Mouse (Mus musculus) limb, embryonic 14.5 days (tissue): Measurements from ENCODE around the gene Itga5. TPM values are rescaled to one million over a fixed set of nuclear protein-coding genes. Genes with fewer than 3 reads are reported as not detected.

Experiments used
- ATAC-seq: fragments of 200-750 bp; cut with Nextera tagmentation; 2 replicates; pipeline ENCODE4 v1.8.0; 2017; ENCODE audit warnings: low read depth, moderate number of reproducible peaks, moderate TSS enrichment; ENCODE audit not compliant: low FRiP score
- DNase-seq: peaks from one replicate; pipeline ENCODE4 v3.0.0-alpha.2; 2015; ENCODE audit warnings: low spot score
- H3K27ac ChIP-seq: fragments of 300-500 bp; sonication (generic); replicated peaks from 2 replicates; pipeline ENCODE4 v1.5.1; 2014; ENCODE audit warnings: low read depth, mild to moderate bottlenecking, low read length, moderate library complexity, mixed read lengths
- H3K27me3 ChIP-seq: fragments of 300-500 bp; sonication (generic); 2 replicates; pipeline ENCODE4 v1.6.1; 2014; ENCODE audit warnings: low read length, mixed read lengths; ENCODE audit not compliant: control insufficient read depth, insufficient read depth
- H3K36me3 ChIP-seq: fragments of 300-500 bp; sonication (generic); 2 replicates; pipeline ENCODE4 v1.6.1; 2014; ENCODE audit warnings: mild to moderate bottlenecking, low read length, moderate library complexity, mixed read lengths; ENCODE audit not compliant: control insufficient read depth, insufficient read depth
- H3K4me1 ChIP-seq: fragments of 300-500 bp; sonication (generic); 2 replicates; pipeline ENCODE4 v1.6.1; 2014; ENCODE audit warnings: antibody characterized with exemption, low read length, mixed read lengths; ENCODE audit not compliant: control insufficient read depth, insufficient read depth
- H3K4me2 ChIP-seq: fragments of 300-500 bp; sonication (generic); replicated peaks from 2 replicates; pipeline ENCODE4 v1.6.1; 2014; ENCODE audit warnings: low read depth, mild to moderate bottlenecking, low read length, moderate library complexity; ENCODE audit not compliant: severe bottlenecking
- H3K4me3 ChIP-seq: fragments of 300-500 bp; sonication (generic); replicated peaks from 2 replicates; pipeline ENCODE4 v1.5.1; 2014; ENCODE audit warnings: low read length
- H3K9ac ChIP-seq: fragments of 300-500 bp; sonication (generic); 2 replicates; pipeline ENCODE4 v1.6.1; 2014; ENCODE audit warnings: mild to moderate bottlenecking, low read depth, low read length, moderate library complexity; ENCODE audit not compliant: severe bottlenecking
- H3K9me3 ChIP-seq: fragments of 300-500 bp; sonication (generic); 2 replicates; pipeline ENCODE4 v1.6.1; 2016; ENCODE audit warnings: low read length; ENCODE audit not compliant: control insufficient read depth
- POLR2A ChIP-seq: fragments of 200-500 bp; IDR thresholded peaks from 2 replicates; pipeline ENCODE4 v1.8.0; 2012; ENCODE audit warnings: inconsistent platforms, mild to moderate bottlenecking, moderate library complexity, borderline replicate concordance; ENCODE audit not compliant: insufficient read depth, insufficient read length; ENCODE audit errors: extremely low read depth
- WGBS: fragments of 180-500 bp; shearing (Covaris S2); extraction: QIAGEN DNeasy Blood & Tissue Kit; methylation state at CpG from one replicate; pipeline ENCODE4 v1.1.7; 2014; 5-methylcytosine and 5-hydroxymethylcytosine counted together
- polyA plus RNA-seq, 2 experiments: library from polyadenylated mRNA; depleted of rRNA in 1 of 2; stranded (reverse) in 1 of 2; unstranded in 1 of 2; fragments of >200 nt; fragmentation: Nextera tagmentation in 1 of 2; extraction: Ambion mirVana in 1 of 2; gene quantifications; 2 replicates each; pipeline versions ENCODE4 v1.2.1 to v1.2.3; 2012 to 2014

The Itga5 gene
- polyA plus RNA-seq, 2 experiments: 63.4 to 71.2 TPM

DNA sequence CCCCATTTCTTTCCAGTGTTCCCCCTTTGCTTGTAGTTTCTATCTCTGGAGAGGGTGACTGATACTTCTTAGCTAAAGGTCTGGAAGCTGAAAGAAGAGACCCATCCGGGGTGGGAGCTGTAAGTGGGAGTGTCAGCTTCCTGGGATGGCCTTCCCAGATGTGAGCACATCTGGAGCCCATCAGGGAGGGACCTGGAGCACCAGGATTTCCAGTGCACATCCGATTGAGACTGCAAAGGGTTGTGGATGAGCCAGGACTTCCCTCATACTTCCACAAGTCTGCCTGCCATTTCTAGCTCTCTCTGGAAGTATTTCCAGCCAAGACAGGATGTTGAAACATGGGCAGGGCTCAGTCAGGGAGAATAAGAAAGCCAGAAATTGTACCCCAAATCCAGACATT, 4.6 kb upstream of the Itga5 start:
- Histone ChIP-seq H3K9ac (no peak overlapping the region), H3K4me2 (no peak overlapping the region), H3K36me3 (no peaks in the 10 kb centered on the region), H3K4me1 (peaks cover 23% of the 10 kb centered on the region), H3K27ac (peak overlapping the region; percentile 21; the same call in 1 of the 2 replicates), H3K4me3 (no peak overlapping the region), H3K9me3 (no peaks in the 10 kb centered on the region), H3K27me3 (no peaks in the 10 kb centered on the region)
- 10% methylated on average over 2 of the region's 2 CpGs for WGBS
- ATAC-seq (peak; percentile 34; the same call in 1 of the 2 replicates), DNase-seq (peak; percentile 63)
- no peak for TF ChIP-seq POLR2A

DNA sequence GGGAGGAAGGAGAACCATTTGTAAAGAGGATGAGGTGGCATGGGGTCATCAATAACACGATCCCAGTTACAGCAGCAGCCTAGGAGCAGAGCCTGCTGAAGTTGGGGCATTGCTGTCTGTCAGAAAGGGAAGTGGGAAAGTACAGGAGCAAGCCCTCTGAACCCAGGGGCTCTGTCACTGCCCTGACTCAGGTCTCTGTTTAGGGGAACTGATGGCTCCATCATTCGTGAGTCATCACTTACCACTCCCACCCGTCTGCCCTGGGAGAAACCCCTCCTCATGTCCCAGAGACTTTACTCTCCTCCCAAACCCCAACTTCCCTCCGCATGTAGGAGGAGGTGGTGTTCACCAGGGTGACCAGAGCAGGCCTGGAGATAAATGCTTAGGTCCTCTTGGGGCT, 3.9 kb upstream of the Itga5 start:
- ATAC-seq (no peak), DNase-seq (no peak)
- Histone ChIP-seq H3K4me1 (peaks cover 23% of the 10 kb centered on the region), H3K27me3 (no peaks in the 10 kb centered on the region), H3K4me3 (no peak overlapping the region), H3K9ac (no peak overlapping the region), H3K4me2 (no peak overlapping the region), H3K9me3 (no peaks in the 10 kb centered on the region), H3K36me3 (no peaks in the 10 kb centered on the region), H3K27ac (no peak overlapping the region)
- 37% methylated on average over 4 of the region's 4 CpGs for WGBS
- TF ChIP-seq POLR2A: no peak

DNA sequence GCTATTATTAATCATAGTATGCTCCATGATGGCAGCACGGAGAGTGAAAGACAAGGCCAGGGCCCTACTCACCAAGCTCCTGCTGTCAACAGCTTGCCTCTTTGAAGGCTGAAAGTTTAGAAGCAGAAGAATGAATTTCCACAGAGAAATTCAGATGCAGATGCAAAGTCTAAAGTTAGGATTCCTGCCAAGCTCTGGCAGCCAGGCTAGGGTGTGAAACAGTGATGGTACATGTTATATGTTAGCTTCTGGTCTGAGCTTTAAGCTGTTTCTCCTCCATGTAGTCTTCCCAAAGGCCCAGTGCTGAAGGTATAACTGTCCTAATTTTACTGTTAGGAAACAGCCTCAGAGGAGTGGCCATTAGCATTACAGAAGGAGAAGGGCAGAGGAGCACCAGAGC, 2.6 kb upstream of the Itga5 start:
- TF ChIP-seq POLR2A: no peak
- 76% methylated on average over 1 of the region's 1 CpGs for WGBS
- DNase-seq (no peak), ATAC-seq (no peak)
- Histone ChIP-seq H3K9ac (no peak overlapping the region), H3K9me3 (no peaks in the 10 kb centered on the region), H3K27me3 (no peaks in the 10 kb centered on the region), H3K4me2 (no peak overlapping the region), H3K4me1 (peaks cover 32% of the 10 kb centered on the region), H3K36me3 (no peaks in the 10 kb centered on the region), H3K27ac (no peak overlapping the region), H3K4me3 (no peak overlapping the region)

DNA sequence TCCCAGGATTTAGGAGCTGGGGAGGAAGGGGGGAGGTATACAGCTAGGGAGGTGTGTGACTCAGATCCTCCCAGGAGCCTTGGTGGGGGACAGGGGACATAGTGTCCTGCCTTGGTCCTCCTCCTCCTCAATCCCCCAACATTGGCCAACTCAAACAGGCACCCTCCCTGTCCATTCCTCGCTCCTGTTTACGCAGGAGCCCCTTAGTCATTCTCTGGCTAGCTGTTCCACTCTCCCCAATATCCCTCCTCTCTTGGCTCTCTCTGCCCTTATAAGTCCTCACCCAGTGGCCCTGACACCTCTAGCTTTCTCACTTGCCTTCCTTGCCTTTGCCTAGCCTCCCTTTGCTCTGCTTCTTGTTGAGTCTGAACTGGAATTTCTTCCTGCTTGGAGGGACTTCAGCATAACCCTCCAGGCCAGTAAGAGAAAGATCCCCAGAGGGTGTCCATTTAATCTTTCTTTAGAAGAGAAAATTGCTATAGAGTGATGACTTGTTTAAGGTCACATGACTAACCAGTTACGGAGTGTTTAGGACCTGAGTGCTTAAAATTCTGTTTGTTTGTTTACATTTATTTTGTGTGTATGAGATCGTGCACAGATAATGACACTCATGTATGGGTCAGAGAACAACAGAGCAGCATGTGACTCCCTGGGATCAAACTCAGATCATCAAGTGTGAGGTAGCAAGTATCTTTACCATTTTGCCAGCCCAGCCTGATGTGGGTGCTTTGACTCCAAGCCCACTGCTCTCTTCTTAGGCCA, 1.8 kb upstream of the Itga5 start:
- 69% methylated on average over 4 of the region's 4 CpGs for WGBS

DNA sequence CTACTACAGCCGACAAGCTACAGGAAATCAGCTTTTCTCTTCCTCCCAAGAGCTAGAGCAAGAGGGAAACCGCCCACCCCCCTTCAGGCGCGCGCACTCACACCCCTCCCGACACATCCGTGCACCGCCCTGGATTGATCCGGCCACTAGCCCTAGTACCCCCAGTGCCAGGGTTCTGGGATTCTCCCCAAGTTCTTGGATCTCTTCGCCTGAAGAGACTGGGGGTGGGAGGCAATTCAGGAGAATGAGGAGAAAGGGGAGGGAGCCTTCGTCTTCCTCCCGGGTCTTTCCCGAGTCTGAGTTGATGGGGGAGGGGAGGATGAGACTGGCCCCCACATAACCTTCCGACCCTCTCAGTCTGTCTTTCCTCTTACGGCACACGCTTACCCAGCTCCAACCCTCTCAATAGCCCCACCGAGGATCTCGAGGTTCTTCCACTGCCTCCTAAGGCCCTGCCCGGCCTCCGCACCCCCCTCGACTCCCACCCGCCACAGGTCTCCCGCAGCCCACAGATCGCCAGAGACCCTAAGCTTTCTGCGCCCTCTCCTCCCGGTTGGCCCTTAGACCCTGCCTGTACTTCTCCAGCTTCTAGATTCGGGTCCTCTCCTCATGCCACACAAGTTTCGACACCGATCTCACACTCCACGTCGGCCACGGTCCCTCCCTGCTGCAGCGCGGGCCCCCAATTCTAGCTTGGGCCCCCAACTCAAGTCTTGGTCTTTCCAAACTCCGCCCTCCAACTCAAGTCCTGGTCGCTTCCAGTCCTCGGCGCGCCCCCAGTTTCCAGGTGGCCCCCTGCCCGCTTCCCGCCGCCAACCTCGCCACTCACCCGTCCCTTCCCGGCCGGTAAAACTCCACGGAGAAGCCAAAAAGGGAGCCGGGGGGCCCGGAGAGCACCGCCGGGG, 840 bp downstream of the Itga5 start:
- DNase-seq (peak; percentile 53), ATAC-seq (peak; percentile 44)
- H3K4me1 ChIP-seq: peaks cover 23% of the 10 kb centered on the region
- no peak for TF ChIP-seq POLR2A
- H3K27me3 ChIP-seq: no peaks in the 10 kb centered on the region
- H3K9ac ChIP-seq: peak overlapping the region; percentile 95
- no peaks in the 10 kb centered on the region for H3K9me3 ChIP-seq
- H3K4me3 ChIP-seq: peak overlapping the region; percentile 96
- peak overlapping the region; percentile 67 for H3K4me2 ChIP-seq
- H3K27ac ChIP-seq: peak overlapping the region; percentile 92
- WGBS: under 1% methylated on average over 51 of the region's 51 CpGs
- H3K36me3 ChIP-seq: no peaks in the 10 kb centered on the region

More for the DNA sequence above, 1.8 kb upstream of the Itga5 start:
- Histone ChIP-seq H3K4me3 (no peak overlapping the region), H3K9ac (no peak overlapping the region), H3K27me3 (no peaks in the 10 kb centered on the region), H3K36me3 (no peaks in the 10 kb centered on the region), H3K4me2 (no peak overlapping the region), H3K9me3 (no peaks in the 10 kb centered on the region), H3K27ac (no peak overlapping the region; the same call in 1 of the 2 replicates), H3K4me1 (peaks cover 32% of the 10 kb centered on the region)
- TF ChIP-seq POLR2A: no peak
- ATAC-seq: no peak
- DNase-seq: no peak
